In the genomic region with DNA sequence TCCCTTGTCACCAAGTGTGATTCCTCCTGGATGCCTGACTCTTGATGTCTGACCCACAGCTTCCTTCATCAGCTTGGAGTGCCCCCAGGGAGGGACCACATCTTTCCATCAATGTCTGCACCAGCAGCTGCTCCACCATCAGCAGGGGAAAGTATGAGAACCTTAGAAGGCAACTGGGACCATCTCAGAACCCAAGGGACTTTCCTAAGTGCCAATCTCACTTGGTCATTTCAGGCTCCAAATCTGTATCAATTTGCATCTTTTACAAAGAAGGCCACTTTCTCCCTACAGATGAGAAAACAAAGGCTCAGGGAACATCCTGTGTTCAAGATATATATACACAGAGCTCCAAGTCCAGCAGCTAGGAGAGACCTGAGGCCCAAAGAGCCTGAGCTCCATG, we compare ENCODE assay signal across 1 mouse cellular context.
A peak's percentile ranks its signal among the peaks of the same experiment; 100 is the strongest.
TF ChIP-seq lines count a peak whose summit lies in the region.

No protein-coding gene starts in this region.

TF ChIP-seq in CH12.LX, 34 proteins besides CTCF, POLR2A, EP300 and RAD21 (continued from another document):
- no peak for TF ChIP-seq ZNF384 (IDR thresholded peaks at IDR 0.05; ENCODE audit: low read depth, low read length)
- TF ChIP-seq RCOR1 (conservative IDR thresholded peaks at IDR 0.05; ENCODE audit: low read depth, low read length) = no peak
- no peak for TF ChIP-seq NELFE (IDR thresholded peaks at IDR 0.05; ENCODE audit: low read depth, low read length)
- TF ChIP-seq ETS1 (conservative IDR thresholded peaks at IDR 0.05; ENCODE audit: low read depth, low read length) = peak; percentile 71
- TF ChIP-seq CHD2 (IDR thresholded peaks at IDR 0.05; ENCODE audit: low read length) = no peak
- no peak for TF ChIP-seq GABPA (IDR thresholded peaks at IDR 0.05; ENCODE audit: insufficient replicate concordance, low read depth, low read length)
- TF ChIP-seq JUN (IDR thresholded peaks at IDR 0.05; ENCODE audit: insufficient read depth, low read depth, low read length) = peak; percentile 8; the same call in 1 of the 2 replicates
- TF ChIP-seq JUND (conservative IDR thresholded peaks at IDR 0.05; ENCODE audit: low read depth, low read length) = no peak
- TF ChIP-seq MYC (IDR thresholded peaks at IDR 0.05; ENCODE audit: low read depth, low read length) = no peak
- no peak for TF ChIP-seq E2F4 (IDR thresholded peaks at IDR 0.05; ENCODE audit: insufficient replicate concordance, low read depth, low read length)
TF ChIP-seq in CH12.LX: peak in this region for 6.
